Mouse (Mus musculus) urinary bladder, postnatal 25 days (tissue): ENCODE measurements around the gene Ccdc93.

ENCODE experiments used
- DNase-seq: peaks from one replicate; pipeline ENCODE4 v3.0.0; 2022; ENCODE audit warnings: low spot score

The Ccdc93 gene

DNA sequence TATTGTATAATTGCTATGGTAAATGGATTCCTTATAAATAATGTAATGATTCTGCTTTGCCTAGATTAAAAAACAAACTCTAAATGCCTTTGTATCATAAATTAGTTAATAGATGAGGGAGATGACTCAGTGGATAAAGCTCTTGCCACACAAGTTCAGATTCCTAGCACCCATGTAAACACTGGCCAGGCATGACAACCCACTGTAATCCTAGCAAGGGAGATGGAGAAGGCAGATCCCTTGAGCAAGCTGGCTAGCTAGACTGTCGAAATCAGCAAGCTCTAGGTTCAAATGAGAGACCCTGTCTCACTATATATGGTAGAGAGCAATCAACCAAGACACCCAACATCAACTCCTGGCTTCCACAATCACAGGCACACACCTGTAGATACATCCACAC is 87.8 kb downstream of the Ccdc93 start:
- DNase-seq: no peak

DNA sequence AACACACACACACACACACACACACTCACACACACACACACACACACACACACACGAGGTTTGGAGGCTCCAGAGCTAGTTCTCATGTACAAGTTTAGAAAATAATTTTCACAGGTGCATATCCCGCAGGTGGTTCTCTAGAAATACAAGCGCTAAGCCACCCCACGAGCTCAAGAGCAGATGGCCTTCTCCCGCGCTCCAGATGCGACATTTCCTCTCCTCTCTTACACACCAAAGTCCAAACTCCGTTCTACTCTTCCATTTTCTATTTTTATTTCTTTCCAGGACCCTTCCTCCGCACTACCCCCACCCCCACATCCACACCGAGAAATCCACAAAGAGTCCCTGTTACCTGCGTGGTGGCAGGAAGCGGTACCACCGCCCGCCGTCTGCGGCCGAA is 96.2 kb downstream of the Ccdc93 start:
- no peak for DNase-seq

DNA sequence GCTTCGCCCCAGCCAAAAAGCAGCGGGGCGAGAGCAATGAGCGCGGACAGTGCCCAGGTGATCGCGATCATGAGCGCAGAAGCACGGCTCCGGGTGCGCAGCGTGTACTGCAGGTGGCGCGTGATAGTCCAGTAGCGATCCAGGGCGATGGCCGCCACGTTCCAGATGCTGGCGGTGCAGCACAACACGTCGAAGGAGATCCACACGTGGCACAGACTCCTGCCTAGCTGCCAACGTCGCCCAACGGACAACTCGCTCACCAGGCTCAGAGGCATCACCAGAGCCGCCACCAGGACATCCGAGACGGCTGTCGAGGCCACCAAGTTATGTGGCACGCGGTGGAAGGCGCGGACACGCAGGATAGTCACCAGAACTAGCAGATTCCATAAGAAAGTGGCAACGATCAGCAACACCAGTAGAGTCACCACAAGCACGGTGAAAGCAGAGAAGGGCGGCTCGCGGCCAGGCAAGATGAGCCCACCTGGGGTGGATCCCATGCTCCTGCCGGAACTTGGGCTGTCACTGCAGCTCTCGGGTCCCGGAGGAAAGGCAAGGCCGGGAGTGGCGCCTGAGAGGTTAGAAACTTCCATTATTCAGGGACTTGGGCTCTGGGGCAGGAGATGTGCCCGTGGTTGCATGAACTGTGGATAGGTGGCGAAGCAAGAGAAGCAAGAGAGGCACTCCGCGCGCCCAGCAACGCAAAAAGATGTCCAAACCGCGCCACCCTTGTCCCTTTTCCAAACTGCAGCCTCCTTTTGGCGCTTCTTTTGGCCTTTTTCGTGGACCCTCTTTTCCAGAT is 97.0 kb downstream of the Ccdc93 start:
- no peak for DNase-seq

DNA sequence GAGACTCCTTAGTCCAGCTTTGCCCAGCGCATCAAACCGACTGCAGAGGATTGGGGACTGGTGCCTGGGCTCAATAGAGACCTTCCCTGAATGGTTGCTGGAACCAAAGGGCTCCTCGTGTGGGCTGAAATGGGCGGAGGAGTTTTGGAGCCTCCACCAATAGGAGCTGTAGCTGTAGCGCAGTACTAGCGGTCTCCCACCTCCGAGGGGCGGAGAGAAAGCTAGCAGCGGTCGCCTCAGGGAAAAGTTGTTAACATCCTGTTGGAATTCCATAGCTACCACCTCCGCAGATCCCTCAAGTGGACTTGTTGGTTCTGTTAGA is 97.5 kb downstream of the Ccdc93 start, which contains the start of gene Htr5b:
Gene Htr5b, minus strand, starts transcription at position 67 of the 322 bp plus-strand sequence.
- DNase-seq: no peak

DNA sequence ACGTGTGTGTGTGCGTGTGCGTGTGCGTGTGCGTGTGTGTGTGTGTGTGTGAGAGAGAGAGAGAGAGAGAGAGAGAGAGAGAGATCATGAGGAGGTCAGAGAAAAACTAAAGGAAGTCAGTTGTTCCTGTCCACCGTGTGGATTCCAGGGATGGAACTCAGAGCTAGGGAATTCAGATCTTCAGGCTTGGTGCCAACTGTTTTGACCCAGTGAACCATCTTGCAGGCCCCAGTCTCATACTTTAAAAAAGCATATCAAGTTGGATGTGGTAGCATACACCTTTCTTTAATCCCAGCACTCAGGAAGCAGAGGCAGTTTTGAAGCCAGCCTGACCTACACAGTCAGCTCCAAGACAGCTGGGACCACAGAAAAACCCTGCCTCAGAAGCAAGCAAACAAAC is 98.4 kb downstream of the Ccdc93 start:
- DNase-seq: no peak

DNA sequence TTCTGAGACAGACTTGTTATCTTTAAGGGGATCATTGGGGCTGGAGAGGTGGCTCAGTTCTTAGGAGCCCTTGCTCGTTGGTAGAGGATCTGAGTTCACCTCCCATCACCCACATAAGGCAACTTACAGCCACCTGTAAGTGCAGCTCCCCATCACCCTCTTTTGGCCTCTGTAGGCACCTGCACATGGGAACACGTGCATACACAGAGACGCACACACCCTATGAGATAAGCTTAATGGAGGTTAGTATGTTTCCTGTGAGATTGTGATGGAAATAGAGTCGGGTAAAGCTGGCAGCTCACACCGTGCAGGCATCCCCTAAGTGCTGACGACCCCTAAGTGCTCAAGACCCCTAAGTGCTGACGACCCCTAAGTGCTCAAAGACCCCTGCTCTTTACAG is 100.6 kb downstream of the Ccdc93 start:
- no peak for DNase-seq

DNA sequence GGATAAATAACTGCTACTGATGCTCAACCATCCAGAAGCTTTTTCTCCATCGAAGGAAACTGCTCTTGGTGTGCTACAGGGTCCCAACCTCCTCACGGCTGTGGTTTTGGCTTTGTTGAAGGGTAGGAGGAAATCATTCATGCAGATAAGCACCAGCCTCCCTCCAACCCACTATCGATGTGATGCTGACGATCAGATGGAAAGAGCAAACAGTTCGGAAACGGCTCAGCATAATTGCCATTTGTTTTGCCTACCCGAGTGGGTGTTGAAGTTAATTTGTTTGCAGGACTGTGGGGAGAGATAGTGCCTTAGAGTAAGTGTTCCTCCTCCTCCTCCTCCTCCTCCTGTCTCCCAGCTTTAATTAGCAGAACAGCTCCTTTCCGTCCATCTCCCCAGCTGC is 109.5 kb downstream of the Ccdc93 start:
- DNase-seq: no peak

DNA sequence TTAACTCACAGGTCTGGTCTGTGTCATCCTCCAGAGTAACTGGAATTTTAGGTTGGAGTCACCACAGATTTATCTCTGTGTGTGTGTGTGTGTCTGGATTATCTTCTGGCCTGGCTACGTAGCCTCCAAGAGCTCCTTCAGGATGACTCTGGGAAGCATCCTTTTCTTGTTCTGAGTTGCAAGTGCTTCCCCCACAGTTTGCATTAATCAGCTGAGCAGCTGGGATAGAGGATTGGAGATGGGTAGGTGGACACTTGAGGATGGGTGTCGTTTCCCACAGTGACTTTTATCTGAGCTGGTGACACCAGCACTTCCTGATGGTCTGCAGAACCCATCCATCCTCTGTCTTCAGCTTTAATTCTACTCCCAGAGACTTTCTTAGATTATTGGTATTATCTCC is 116.0 kb downstream of the Ccdc93 start:
- no peak for DNase-seq

DNA sequence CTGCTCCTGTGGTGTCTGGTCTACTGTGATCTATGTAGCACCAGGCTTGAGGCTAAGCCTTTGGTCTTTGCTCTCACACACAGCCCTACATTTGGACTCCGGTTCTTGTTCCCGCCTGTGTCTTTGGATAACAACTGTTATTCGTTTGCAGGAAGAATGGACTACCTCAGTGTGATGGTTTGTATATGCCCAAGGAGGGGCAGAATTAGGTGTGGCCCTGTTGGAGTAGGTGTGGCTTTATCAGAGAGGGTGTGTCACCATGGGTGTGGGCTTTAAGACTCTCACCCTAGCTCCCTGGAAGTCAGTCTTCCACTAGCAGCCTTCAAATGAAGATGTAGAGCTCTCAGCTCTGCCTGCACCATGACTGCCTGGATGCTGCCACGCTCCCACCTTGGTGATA is 117.8 kb downstream of the Ccdc93 start:
- DNase-seq: no peak

DNA sequence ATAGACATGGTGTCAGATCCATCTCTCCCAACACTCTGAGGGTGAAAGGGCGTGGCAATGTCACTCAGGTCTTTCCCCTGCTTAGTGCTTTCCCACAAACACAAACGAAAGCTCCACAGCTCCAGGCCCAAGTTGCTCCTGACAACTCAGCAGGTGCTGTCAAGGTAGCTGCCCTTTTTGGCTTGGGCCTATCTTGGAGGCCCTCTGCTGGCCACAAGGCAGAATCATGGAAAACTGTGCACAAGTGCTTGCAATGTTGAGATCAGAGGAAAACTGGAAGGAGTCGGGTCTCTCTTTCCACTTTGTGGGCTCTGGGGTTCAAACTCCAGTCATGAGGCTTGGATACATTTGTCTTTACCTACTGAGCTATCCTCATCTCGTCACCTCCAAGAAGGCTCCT is 118.6 kb downstream of the Ccdc93 start:
- no peak for DNase-seq

DNA sequence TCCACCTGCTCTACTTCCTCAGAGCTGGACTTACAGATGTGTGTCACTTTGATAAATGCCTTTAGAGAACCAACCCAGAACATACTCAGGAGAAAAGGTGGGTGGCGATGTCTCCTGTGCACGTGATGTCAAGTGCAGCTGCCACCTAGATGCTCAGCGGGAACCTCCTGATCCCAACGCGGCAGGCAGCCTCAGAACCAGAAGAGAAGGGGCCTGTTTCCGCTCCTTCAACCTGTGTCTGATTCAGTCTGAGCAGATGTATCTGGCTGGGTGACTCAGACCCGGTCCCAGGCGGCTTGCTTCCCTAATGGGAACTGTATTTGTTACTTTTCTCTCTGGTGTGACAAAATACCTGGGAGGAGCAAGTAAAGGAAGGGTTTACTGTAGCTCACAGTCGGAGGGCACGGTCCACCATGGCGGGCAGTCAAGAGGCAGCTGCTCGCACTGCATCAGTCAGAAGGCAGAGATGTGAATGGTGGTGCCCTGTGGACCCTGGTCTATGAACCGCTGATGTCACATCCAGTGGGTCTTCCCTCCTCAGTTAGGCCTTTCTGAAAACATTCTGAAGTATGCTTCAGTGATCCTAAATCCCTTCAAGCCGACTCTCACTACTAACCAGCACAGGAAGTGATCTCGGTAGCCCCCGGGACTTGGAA is 120.1 kb downstream of the Ccdc93 start:
- no peak for DNase-seq

DNA sequence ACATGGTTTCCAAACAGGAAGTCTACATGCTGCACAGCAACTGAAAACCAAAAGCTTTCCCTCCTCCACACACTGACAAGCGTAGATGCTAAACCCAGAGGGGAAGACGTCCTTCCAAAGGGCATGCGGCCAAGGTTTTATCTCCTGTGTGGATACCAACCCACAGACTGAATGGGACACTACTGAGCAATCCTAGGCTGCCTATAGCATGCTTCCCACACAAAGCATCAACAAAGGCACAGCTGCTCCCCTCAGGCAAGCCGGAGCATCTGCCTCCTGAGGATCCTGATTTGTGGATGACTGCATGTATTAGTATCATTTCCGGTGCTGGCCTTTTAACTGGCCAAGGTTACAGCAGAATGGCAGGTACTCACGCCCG is 120.6 kb downstream of the Ccdc93 start:
- no peak for DNase-seq
